In the genomic region with DNA sequence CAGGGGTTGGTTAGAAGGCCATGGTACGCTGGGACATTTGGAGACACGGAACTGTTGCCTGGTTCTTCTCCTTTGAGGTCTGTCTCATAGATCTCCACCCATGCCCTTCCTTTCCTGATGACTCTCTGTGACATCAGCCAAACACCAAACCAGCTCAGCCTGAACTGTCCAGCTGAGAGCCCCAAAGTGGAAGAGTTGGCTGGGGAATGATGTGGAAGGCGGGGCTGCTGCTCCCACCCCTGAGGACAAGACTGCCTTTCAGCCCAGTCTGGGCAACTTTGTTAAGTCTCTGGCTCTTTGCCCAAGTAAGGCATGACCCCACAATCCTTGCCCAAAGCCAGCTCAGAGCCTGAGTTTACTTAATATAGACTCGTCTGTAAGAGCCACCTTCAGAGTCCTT, we compare ENCODE assay signal across 18 mouse cellular contexts. TPM values are rescaled to one million over a fixed set of nuclear protein-coding genes. Genes with fewer than 3 reads are reported as not detected.
DNase-seq lines count a peak whose midpoint lies in the region; ATAC-seq and TF ChIP-seq lines count a peak whose summit lies in the region.
"Had no signal": no experiment of that assay in that cellular context is flagged by ENCODE, and none has a peak within 500 bp of the region (broad histone marks: within the 10 kb centered on the region; RNA-seq: fewer than 3 reads in every experiment).

No protein-coding gene starts in this region.

- peak; percentile 39 for TF ChIP-seq POLR2A in myocyte (IDR thresholded peaks at IDR 0.05; ENCODE audit: insufficient read length, low read depth)

- no peak overlapping the region for H3K27ac ChIP-seq in lung, postnatal 0 days (ENCODE audit: low read length)
- H3K27ac ChIP-seq in heart, embryonic 11.5 days (ENCODE audit: low read depth, low read length), result no peak overlapping the region
- no peak overlapping the region for H3K27ac ChIP-seq in intestine, postnatal 0 days (ENCODE audit: low read depth, low read length)
- H3K27ac ChIP-seq: kidney, embryonic 15.5 days had no signal

- H3K36me3 ChIP-seq in lung, postnatal 0 days (ENCODE audit: insufficient read depth, low read length), result no peaks in the 10 kb centered on the region
- no peaks in the 10 kb centered on the region for H3K36me3 ChIP-seq in myocyte (ENCODE audit: control insufficient read depth, insufficient read depth)
- no peaks in the 10 kb centered on the region for H3K36me3 ChIP-seq in heart, embryonic 11.5 days (ENCODE audit: control insufficient read depth, insufficient read depth, low read length)
- H3K36me3 ChIP-seq in intestine, postnatal 0 days (ENCODE audit: control insufficient read depth, insufficient read depth), result no peaks in the 10 kb centered on the region
- H3K36me3 ChIP-seq: kidney, embryonic 15.5 days had no signal

- peak; percentile 38 for ATAC-seq in lung, postnatal 0 days
- no peak for ATAC-seq in heart, embryonic 11.5 days (replicated peaks; ENCODE audit: insufficient number of reproducible peaks, low FRiP score, low TSS enrichment)
- ATAC-seq in intestine, postnatal 0 days, result no peak
- ATAC-seq: Patski had no signal

- no peak overlapping the region for H3K9ac ChIP-seq in lung, postnatal 0 days (replicated peaks; ENCODE audit: low read depth)
- no peak overlapping the region for H3K9ac ChIP-seq in heart, embryonic 11.5 days (ENCODE audit: low read depth, low read length)
- H3K9ac ChIP-seq in intestine, postnatal 0 days (ENCODE audit: low read depth, low read length), result no peak overlapping the region
- H3K9ac ChIP-seq: kidney, embryonic 15.5 days had no signal

- no peaks in the 10 kb centered on the region for H3K9me3 ChIP-seq in lung, postnatal 0 days (ENCODE audit: low read length)
- 0 out of 2 replicates have a peak, but pooled peaks cover 3% of the 10 kb centered on the region for H3K9me3 ChIP-seq in heart, embryonic 11.5 days (replicated peaks; ENCODE audit: control insufficient read depth, low read length)
- H3K9me3 ChIP-seq in intestine, postnatal 0 days (ENCODE audit: control insufficient read depth), result no peaks in the 10 kb centered on the region
- H3K9me3 ChIP-seq: kidney, embryonic 15.5 days had no signal

- H3ac ChIP-seq in myocyte (ENCODE audit: control insufficient read depth, insufficient read length), result no peak overlapping the region

- TF ChIP-seq CTCF in lung, postnatal 0 days (IDR thresholded peaks at IDR 0.05), result no peak
- no peak for TF ChIP-seq CTCF in intestine, postnatal 0 days (IDR thresholded peaks at IDR 0.05; ENCODE audit: low read depth)

- peak; percentile 22 to 38 for DNase-seq in cerebellum, postnatal 10 days
- no peak for DNase-seq in cerebellum, adult 11 months
- no peak for DNase-seq in lung, postnatal 0 days (ENCODE audit: low spot score)
- DNase-seq in lung, postnatal 36 days, result no peak
- peak; percentile 16 to 32 for DNase-seq in frontal cortex, postnatal 10 days (ENCODE audit: low spot score in 2 of 2)
- DNase-seq: adrenal gland, postnatal 36 days; cerebellum, postnatal 36 days; gastrocnemius, postnatal 36 days; spleen, adult 18-20 months had no signal

- H3K4me1 ChIP-seq in lung, postnatal 0 days (ENCODE audit: insufficient read depth, low read depth, low read length), result no peaks in the 10 kb centered on the region
- H3K4me1 ChIP-seq in heart, embryonic 11.5 days (ENCODE audit: control insufficient read depth, insufficient read depth, low read length), result no peaks in the 10 kb centered on the region
- no peaks in the 10 kb centered on the region for H3K4me1 ChIP-seq in intestine, postnatal 0 days (replicated peaks; ENCODE audit: control insufficient read depth, insufficient read depth, low read length)

- WGBS in lung, postnatal 0 days, result 46% methylated on average over 4 of the region's 4 CpGs
- WGBS in heart, embryonic 11.5 days (ENCODE audit: insufficient replicate concordance), result 63% methylated on average over 4 of the region's 4 CpGs
- WGBS in intestine, postnatal 0 days, result 72% methylated on average over 4 of the region's 4 CpGs

- TF ChIP-seq EP300 in lung, postnatal 0 days (IDR thresholded peaks at IDR 0.05), result no peak

- H3K4me2 ChIP-seq in lung, postnatal 0 days (replicated peaks; ENCODE audit: low read depth, low read length), result no peak overlapping the region
- H3K4me2 ChIP-seq in myocyte (ENCODE audit: low read depth), result peak overlapping the region; percentile 64
- H3K4me2 ChIP-seq in heart, embryonic 11.5 days, result no peak overlapping the region
- no peak overlapping the region for H3K4me2 ChIP-seq in intestine, postnatal 0 days (replicated peaks; ENCODE audit: low read depth)
- H3K4me2 ChIP-seq: kidney, embryonic 15.5 days had no signal

- no peak overlapping the region for H3K4me3 ChIP-seq in lung, postnatal 0 days (ENCODE audit: low read depth, low read length)
- H3K4me3 ChIP-seq in myocyte, result no peak overlapping the region
- H3K4me3 ChIP-seq in heart, embryonic 11.5 days (ENCODE audit: low read depth, low read length), result no peak overlapping the region
- H3K4me3 ChIP-seq in intestine, postnatal 0 days (ENCODE audit: low read depth, low read length), result no peak overlapping the region
- H3K4me3 ChIP-seq: erythroblast, embryonic 14.5 days; kidney, embryonic 15.5 days had no signal

- no peaks in the 10 kb centered on the region for H3K27me3 ChIP-seq in lung, postnatal 0 days (replicated peaks; ENCODE audit: insufficient read depth, low read length)
- H3K27me3 ChIP-seq in myocyte (ENCODE audit: control insufficient read depth, insufficient read depth, insufficient read length), result peaks cover 20% of the 10 kb centered on the region
- H3K27me3 ChIP-seq in heart, embryonic 11.5 days (ENCODE audit: control insufficient read depth, insufficient read depth, low read length), result no peaks in the 10 kb centered on the region
- no peaks in the 10 kb centered on the region for H3K27me3 ChIP-seq in intestine, postnatal 0 days (replicated peaks; ENCODE audit: control insufficient read depth, insufficient read depth, low read length)

- H3K79me2 ChIP-seq in myocyte (ENCODE audit: control insufficient read depth, insufficient read depth), result no peaks in the 10 kb centered on the region

TF ChIP-seq in myocyte, 11 proteins besides CTCF, POLR2A, EP300 and RAD21:
- no peak for TF ChIP-seq TCF3 (IDR thresholded peaks at IDR 0.05; ENCODE audit: insufficient read length, low read depth)
- TF ChIP-seq MYOG (IDR thresholded peaks at IDR 0.05; ENCODE audit: control insufficient read depth in 1 of 3, insufficient read depth in 1 of 3, insufficient read length in 2 of 3, low read depth in 2 of 3), result no peak
- peak; percentile 61; the same call in 1 of the 2 replicates for TF ChIP-seq CEBPB (IDR thresholded peaks at IDR 0.05; ENCODE audit: insufficient read depth, poor library complexity, severe bottlenecking)
- TF ChIP-seq SRF (IDR thresholded peaks at IDR 0.05; ENCODE audit: control insufficient read depth, insufficient read length, low read depth), result no peak
- TF ChIP-seq MYOD1 (IDR thresholded peaks at IDR 0.05; ENCODE audit: control insufficient read depth in 1 of 3, insufficient read length in 2 of 3, low read depth in 2 of 3), result no peak
- no peak for TF ChIP-seq REST (IDR thresholded peaks at IDR 0.05; ENCODE audit: insufficient read depth, insufficient read length)
- no peak for TF ChIP-seq E2F4 (IDR thresholded peaks at IDR 0.05; ENCODE audit: insufficient read depth)
- no peak for TF ChIP-seq POLR2AphosphoS2 (IDR thresholded peaks at IDR 0.05; ENCODE audit: insufficient read length, low read depth)

RNA-seq across cellular contexts. Expression of gene Rtcb, which starts 15.3 kb away (rescaled TPM):
- polyA plus RNA-seq in lung, postnatal 0 days (2015; fragmentation: Nextera tagmentation; extraction: Ambion mirVana), result 99.9 and 100 TPM in 2 replicates
- 131 TPM for polyA plus RNA-seq in myocyte (2012; fragmentation: generic; extraction: Trizol)
- 113 and 127 TPM in 2 replicates for polyA plus RNA-seq in heart, embryonic 11.5 days (2014; fragmentation: Nextera tagmentation; extraction: Ambion mirVana)
- 72.4 and 75.1 TPM in 2 replicates for polyA plus RNA-seq in intestine, postnatal 0 days (2015; fragmentation: Nextera tagmentation; extraction: Ambion mirVana)

RNA-seq across cellular contexts. Expression of gene Bpifc, which starts 38.8 kb away (rescaled TPM):
- polyA plus RNA-seq in lung, postnatal 0 days (2015; fragmentation: Nextera tagmentation; extraction: Ambion mirVana), result 0.14 and 0.15 TPM in 2 replicates
- not detected for polyA plus RNA-seq in myocyte (2012; fragmentation: generic; extraction: Trizol)
- not detected in 2 replicates for polyA plus RNA-seq in heart, embryonic 11.5 days (2014; fragmentation: Nextera tagmentation; extraction: Ambion mirVana)
- not detected in 2 replicates for polyA plus RNA-seq in intestine, postnatal 0 days (2015; fragmentation: Nextera tagmentation; extraction: Ambion mirVana)
- polyA plus RNA-seq: C2C12; erythroblast, embryonic 14.5 days; liver, adult 2 months; neural tube, embryonic 14.5 days had no signal

RNA-seq across cellular contexts. Expression of gene Ascl4, which starts 45.4 kb away (rescaled TPM):
- 0.06 and 0.27 TPM in 2 replicates for polyA plus RNA-seq in lung, postnatal 0 days (2015; fragmentation: Nextera tagmentation; extraction: Ambion mirVana)
- polyA plus RNA-seq in myocyte (2012; fragmentation: generic; extraction: Trizol), result not detected
- not detected in 2 replicates for polyA plus RNA-seq in heart, embryonic 11.5 days (2014; fragmentation: Nextera tagmentation; extraction: Ambion mirVana)
- 0.20 TPM in 1 of 2 replicates, not detected in the other for polyA plus RNA-seq in intestine, postnatal 0 days (2015; fragmentation: Nextera tagmentation; extraction: Ambion mirVana)
- polyA plus RNA-seq: C2C12; erythroblast, embryonic 14.5 days had no signal

RNA-seq across cellular contexts. Expression of gene Fbxo7, which starts 48.9 kb away (rescaled TPM):
- 20.2 and 22.3 TPM in 2 replicates for polyA plus RNA-seq in lung, postnatal 0 days (2015; fragmentation: Nextera tagmentation; extraction: Ambion mirVana)
- 6.9 TPM for polyA plus RNA-seq in myocyte (2012; fragmentation: generic; extraction: Trizol)
- polyA plus RNA-seq in heart, embryonic 11.5 days (2014; fragmentation: Nextera tagmentation; extraction: Ambion mirVana), result 25.2 and 25.5 TPM in 2 replicates
- 28.6 and 33.5 TPM in 2 replicates for polyA plus RNA-seq in intestine, postnatal 0 days (2015; fragmentation: Nextera tagmentation; extraction: Ambion mirVana)

RNA-seq across cellular contexts. Expression of gene Prdm4, which starts 56.0 kb away (rescaled TPM):
- 6.5 and 6.7 TPM in 2 replicates for polyA plus RNA-seq in lung, postnatal 0 days (2015; fragmentation: Nextera tagmentation; extraction: Ambion mirVana)
- 16.2 TPM for polyA plus RNA-seq in myocyte (2012; fragmentation: generic; extraction: Trizol)
- 17.1 and 17.2 TPM in 2 replicates for polyA plus RNA-seq in heart, embryonic 11.5 days (2014; fragmentation: Nextera tagmentation; extraction: Ambion mirVana)
- polyA plus RNA-seq in intestine, postnatal 0 days (2015; fragmentation: Nextera tagmentation; extraction: Ambion mirVana), result 7.3 and 8.8 TPM in 2 replicates

Comparison
In these comparisons a context has a peak if more than half of its experiments do, and no peak if none do; other contexts are left out.
1. DNase-seq: peak in cerebellum, postnatal 10 days (2 of 2) and frontal cortex, postnatal 10 days (2 of 2); none in cerebellum, adult 11 months (single experiment), lung, postnatal 0 days (single experiment) and lung, postnatal 36 days (single experiment).